8 mouse cellular contexts compared by ENCODE assay signal in the genomic region with DNA sequence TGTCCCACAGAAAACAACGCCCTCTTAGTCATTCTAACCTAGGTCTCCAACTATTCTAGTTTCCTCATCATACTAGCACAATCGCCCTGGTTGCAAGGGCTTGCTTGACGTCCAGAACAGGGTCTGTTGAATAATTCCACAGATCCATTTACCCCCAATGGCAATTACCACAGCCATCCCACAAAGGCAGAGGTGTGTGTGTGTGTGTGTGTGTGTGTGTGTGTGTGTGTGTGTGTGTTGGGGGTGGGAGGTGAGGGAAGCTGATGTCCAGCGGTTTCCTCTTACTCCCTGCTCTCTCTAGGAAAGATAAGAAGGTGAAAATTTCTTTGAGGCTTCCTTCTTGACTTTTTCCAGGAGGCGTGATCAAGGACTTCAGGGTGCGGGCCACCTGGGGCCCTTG. TPM values are rescaled to one million over a fixed set of nuclear protein-coding genes. Genes with fewer than 3 reads are reported as not detected.
DNase-seq lines count a peak whose midpoint lies in the region; ATAC-seq and TF ChIP-seq lines count a peak whose summit lies in the region.

No protein-coding gene starts in this region.

- H3K36me3 ChIP-seq in lung, postnatal 0 days (ENCODE audit: insufficient read depth, low read length) = no peaks in the 10 kb centered on the region
- H3K36me3 ChIP-seq in forebrain, embryonic 15.5 days = no peaks in the 10 kb centered on the region
- H3K36me3 ChIP-seq in limb, embryonic 14.5 days (ENCODE audit: control insufficient read depth, insufficient read depth, low read length) = peaks cover 5% of the 10 kb centered on the region; the same call in 1 of the 2 replicates
- H3K36me3 ChIP-seq in stomach, embryonic 14.5 days (ENCODE audit: control insufficient read depth, insufficient read depth, low read length) = no peaks in the 10 kb centered on the region; the same call in 1 of the 2 replicates

- whole genome bisulfite sequencing in lung, postnatal 0 days = 51% methylated on average over 6 of the region's 6 CpGs
- 37% methylated on average over 6 of the region's 6 CpGs for WGBS in forebrain, embryonic 15.5 days
- WGBS in limb, embryonic 14.5 days = 34% methylated on average over 6 of the region's 6 CpGs
- WGBS in stomach, embryonic 14.5 days = 32% methylated on average over 6 of the region's 6 CpGs

- H3K27ac ChIP-seq in lung, postnatal 0 days (ENCODE audit: low read length) = peak overlapping the region; percentile 74; the same call in 1 of the 2 replicates
- H3K27ac ChIP-seq in forebrain, embryonic 15.5 days (replicated peaks) = no peak overlapping the region
- H3K27ac ChIP-seq in limb, embryonic 14.5 days (replicated peaks; ENCODE audit: low read depth, low read length) = no peak overlapping the region
- H3K27ac ChIP-seq in stomach, embryonic 14.5 days (ENCODE audit: low read length) = no peak overlapping the region

- TF ChIP-seq POLR2A in limb, embryonic 14.5 days (IDR thresholded peaks at IDR 0.05; ENCODE audit: borderline replicate concordance, extremely low read depth, insufficient read depth, insufficient read length) = no peak

- H3K27me3 ChIP-seq in lung, postnatal 0 days (replicated peaks; ENCODE audit: insufficient read depth, low read length) = no peaks in the 10 kb centered on the region
- 0 out of 2 replicates have a peak, but pooled peaks cover 3% of the 10 kb centered on the region for H3K27me3 ChIP-seq in forebrain, embryonic 15.5 days
- H3K27me3 ChIP-seq in limb, embryonic 14.5 days (ENCODE audit: control insufficient read depth, insufficient read depth, low read length) = no peaks in the 10 kb centered on the region
- no peaks in the 10 kb centered on the region for H3K27me3 ChIP-seq in stomach, embryonic 14.5 days (ENCODE audit: control insufficient read depth, insufficient read depth, low read length)

- H3K4me2 ChIP-seq in lung, postnatal 0 days (replicated peaks; ENCODE audit: low read depth, low read length) = peak overlapping the region; percentile 71
- peak overlapping the region; percentile 95 for H3K4me2 ChIP-seq in forebrain, embryonic 15.5 days (replicated peaks)
- H3K4me2 ChIP-seq in limb, embryonic 14.5 days (replicated peaks; ENCODE audit: low read depth, low read length, severe bottlenecking) = peak overlapping the region; percentile 68
- peak overlapping the region; percentile 86 for H3K4me2 ChIP-seq in stomach, embryonic 14.5 days (replicated peaks; ENCODE audit: low read depth, low read length)

- H3K9ac ChIP-seq in lung, postnatal 0 days (replicated peaks; ENCODE audit: low read depth) = peak overlapping the region; percentile 99
- H3K9ac ChIP-seq in forebrain, embryonic 15.5 days (replicated peaks) = peak overlapping the region; percentile 56
- H3K9ac ChIP-seq in limb, embryonic 14.5 days (ENCODE audit: low read depth, low read length, severe bottlenecking) = peak overlapping the region; percentile 76
- H3K9ac ChIP-seq in stomach, embryonic 14.5 days (replicated peaks; ENCODE audit: low read depth, low read length) = no peak overlapping the region; the same call in 1 of the 2 replicates

- H3K4me3 ChIP-seq in lung, postnatal 0 days (ENCODE audit: low read depth, low read length) = peak overlapping the region; percentile 93
- H3K4me3 ChIP-seq in forebrain, embryonic 15.5 days = peak overlapping the region; percentile 48
- H3K4me3 ChIP-seq in limb, embryonic 14.5 days (replicated peaks; ENCODE audit: low read length) = peak overlapping the region; percentile 56
- H3K4me3 ChIP-seq in stomach, embryonic 14.5 days (ENCODE audit: low read depth, low read length) = peak overlapping the region; percentile 71

- no peak for TF ChIP-seq EP300 in lung, postnatal 0 days (IDR thresholded peaks at IDR 0.05)

- intact Hi-C loops in left cerebral cortex, postnatal 14 days (cut with DNase I) = loop anchor here (5.0 kb wide), 1 partner anchor 332 kb away; no protein-coding TSS in a partner anchor

- peaks cover 9% of the 10 kb centered on the region; the same call in 1 of the 2 replicates for H3K4me1 ChIP-seq in lung, postnatal 0 days (ENCODE audit: insufficient read depth, low read depth, low read length)
- peaks cover 40% of the 10 kb centered on the region for H3K4me1 ChIP-seq in forebrain, embryonic 15.5 days
- peaks cover 41% of the 10 kb centered on the region for H3K4me1 ChIP-seq in limb, embryonic 14.5 days (ENCODE audit: control insufficient read depth, insufficient read depth, low read length)
- H3K4me1 ChIP-seq in stomach, embryonic 14.5 days (ENCODE audit: control insufficient read depth, insufficient read depth, low read length) = peaks cover 15% of the 10 kb centered on the region; the same call in 1 of the 2 replicates

- DNase-seq in lung, postnatal 0 days (ENCODE audit: low spot score) = no peak
- DNase-seq in lung, postnatal 10 days = no peak
- DNase-seq in limb, embryonic 14.5 days (ENCODE audit: low spot score) = no peak
- DNase-seq in gastrocnemius, adult 8-10 months (ENCODE audit: low spot score in 2 of 2) = no peak
- DNase-seq in cerebellum, postnatal 4 days (ENCODE audit: low spot score in 2 of 2) = no peak
- no peak for DNase-seq in left cerebral cortex, postnatal 14 days (ENCODE audit: low spot score in 2 of 2)

- no peak for TF ChIP-seq CTCF in lung, postnatal 0 days (IDR thresholded peaks at IDR 0.05)

- ATAC-seq in lung, postnatal 0 days = no peak
- ATAC-seq in forebrain, embryonic 15.5 days (replicated peaks) = 0 out of 2 replicates have a peak, but pooled peaks have one; percentile 1
- no peak for ATAC-seq in limb, embryonic 14.5 days (ENCODE audit: low FRiP score, low read depth)
- ATAC-seq in stomach, embryonic 14.5 days (ENCODE audit: insufficient number of reproducible peaks, insufficient read depth, low FRiP score, low read depth) = no peak

- H3K9me3 ChIP-seq in lung, postnatal 0 days (ENCODE audit: low read length) = no peaks in the 10 kb centered on the region
- no peaks in the 10 kb centered on the region for H3K9me3 ChIP-seq in forebrain, embryonic 15.5 days
- H3K9me3 ChIP-seq in limb, embryonic 14.5 days (ENCODE audit: control insufficient read depth, low read length) = no peaks in the 10 kb centered on the region
- H3K9me3 ChIP-seq in stomach, embryonic 14.5 days (ENCODE audit: control insufficient read depth, low read depth, low read length) = no peaks in the 10 kb centered on the region

RNA-seq across cellular contexts. Expression of a gene that starts 0.4 kb away (rescaled TPM):
- 207 and 208 TPM in 2 replicates for polyA plus RNA-seq in lung, postnatal 0 days (2015; fragmentation: Nextera tagmentation; extraction: Ambion mirVana)
- 15.8 and 16.9 TPM in 2 replicates for polyA plus RNA-seq in forebrain, embryonic 15.5 days (2015; fragmentation: Nextera tagmentation; extraction: Ambion mirVana)
- polyA plus RNA-seq in limb, embryonic 14.5 days (2012; rRNA removed) = 57.4 and 73.3 TPM in 2 replicates
- 66.5 and 75.1 TPM in 2 replicates for polyA plus RNA-seq in limb, embryonic 14.5 days (2014; fragmentation: Nextera tagmentation; extraction: Ambion mirVana)
- 88.0 and 88.4 TPM in 2 replicates for polyA plus RNA-seq in stomach, embryonic 14.5 days (2014; fragmentation: Nextera tagmentation; extraction: Ambion mirVana)
- total RNA-seq in gastrocnemius, adult 8-10 months (2022) = 10 to 100 TPM; 47.0 to 80.7 (median 56.9) TPM
- total RNA-seq in left cerebral cortex, postnatal 14 days (2021) = 10 to 100 TPM; 49.1 to 51.5 TPM
